Mouse (Mus musculus) heart, embryonic 13.5 days (tissue): ENCODE data around the gene Adprhl2. TPM values are rescaled to one million over a fixed set of nuclear protein-coding genes. Genes with fewer than 3 reads are reported as not detected.

Experiments
- polyA plus RNA-seq: library from polyadenylated mRNA; unstranded; fragments of >200 nt; fragmentation: Nextera tagmentation; extraction: Ambion mirVana; gene quantifications from 2 replicates; pipeline ENCODE4 v1.2.1, GENCODE M21; 2015

Adprhl2 gene
- polyA plus RNA-seq, 1 experiment from 2014 or later = 40.5 TPM

Other genes with a start within 250 kb of the Adprhl2 start
- gene Lsm10, start 225.1 kb downstream of the Adprhl2 start, polyA plus RNA-seq = 35.2 and 48.6 TPM in 2 replicates
- 26.4 and 26.6 TPM in 2 replicates for gene Stk40, start 217.7 kb downstream of the Adprhl2 start, polyA plus RNA-seq
- gene Eva1b, start 174.0 kb downstream of the Adprhl2 start, polyA plus RNA-seq = 30.9 and 34.2 TPM in 2 replicates
- gene Sh3d21, start 158.2 kb downstream of the Adprhl2 start, polyA plus RNA-seq = 2.8 and 3.0 TPM in 2 replicates
- gene Thrap3, start 118.9 kb downstream of the Adprhl2 start, polyA plus RNA-seq = 127 and 134 TPM in 2 replicates
- 36.7 and 37.1 TPM in 2 replicates for gene Map7d1, start 65.4 kb downstream of the Adprhl2 start, polyA plus RNA-seq
- 68.5 and 74.5 TPM in 2 replicates for gene Trappc3, start 59.4 kb downstream of the Adprhl2 start, polyA plus RNA-seq
- gene Col8a2, start 34.9 kb downstream of the Adprhl2 start, polyA plus RNA-seq = 4.2 and 4.9 TPM in 2 replicates
- gene Tekt2, start 4.0 kb upstream of the Adprhl2 start, polyA plus RNA-seq = 1.7 and 2.4 TPM in 2 replicates
- 10.4 and 10.6 TPM in 2 replicates for gene Ago3, start 107.9 kb upstream of the Adprhl2 start, polyA plus RNA-seq
- gene Ago1, start 146.9 kb upstream of the Adprhl2 start, polyA plus RNA-seq = 2.7 and 2.8 TPM in 2 replicates
- 0.75 and 1.1 TPM in 2 replicates for gene Ago4, start 211.8 kb upstream of the Adprhl2 start, polyA plus RNA-seq
- 22.4 and 24.5 TPM in 2 replicates for gene Clspn, start 235.2 kb upstream of the Adprhl2 start, polyA plus RNA-seq